Mouse (Mus musculus): Measurements from ENCODE around the gene Dok5. TPM values are rescaled to one million over a fixed set of nuclear protein-coding genes. Genes with fewer than 3 reads are reported as not detected.

Dok5 gene
- not detected for polyA plus RNA-seq (2017; shearing (Covaris generic))

GRCm38 (mm10) chr2:170731632-170732561, at the start of gene Dok5:
TSS of gene Dok5 (plus strand) at chr2:170731807.

Other genes starting within 250 kb of the Dok5 start
- gene Pfdn4, start 235.4 kb upstream of the Dok5 start, polyA plus RNA-seq (2017; shearing (Covaris generic)), result 33.0 TPM
- not detected for gene Cyp24a1, start 234.7 kb upstream of the Dok5 start, polyA plus RNA-seq (2017; shearing (Covaris generic))
- not detected for gene 4930470P17Rik, start 129.8 kb upstream of the Dok5 start, polyA plus RNA-seq (2017; shearing (Covaris generic))

Measured in effector memory CD4-positive, alpha-beta T cell, adult 5 months (primary cell).